Mouse (Mus musculus): Measurements from ENCODE around the gene 4930579G24Rik. TPM values are rescaled to one million over a fixed set of nuclear protein-coding genes. Genes with fewer than 3 reads are reported as not detected.

4930579G24Rik gene
- polyA plus RNA-seq, 1 experiment: 2.2 TPM

- H3K27ac ChIP-seq (ENCODE audit: insufficient read depth, low read length): no peak overlapping the region
- no peaks in the 10 kb centered on the region for H3K4me1 ChIP-seq (ENCODE audit: control insufficient read depth, insufficient read depth, low read length)
- no peak overlapping the region for H3K4me3 ChIP-seq (ENCODE audit: insufficient read depth, low read length)
- TF ChIP-seq CTCF (IDR thresholded peaks at IDR 0.05; ENCODE audit: extremely low read depth, insufficient read depth, low read length) (no peak), POLR2A (IDR thresholded peaks at IDR 0.05; ENCODE audit: extremely low read depth, insufficient read depth, low read length) (no peak)
Observed at GRCm38 (mm10) chr3:79676411-79676810, 47.5 kb downstream of the 4930579G24Rik start.

Other genes starting within 250 kb of the 4930579G24Rik start
- 10.2 and 10.4 TPM in 2 replicates for gene Fnip2, start 61.3 kb upstream of the 4930579G24Rik start, polyA plus RNA-seq (2012; rRNA removed)
- gene Ppid, start 37.7 kb upstream of the 4930579G24Rik start, polyA plus RNA-seq (2012; rRNA removed): 75.9 and 79.4 TPM in 2 replicates
- 23.6 and 25.1 TPM in 2 replicates for gene Etfdh, start 421 bp downstream of the 4930579G24Rik start, polyA plus RNA-seq (2012; rRNA removed)
- 15.8 and 17.9 TPM in 2 replicates for gene Rxfp1, start 108.8 kb downstream of the 4930579G24Rik start, polyA plus RNA-seq (2012; rRNA removed)
- 4.1 and 5.2 TPM in 2 replicates for gene Tmem144, start 223.7 kb downstream of the 4930579G24Rik start, polyA plus RNA-seq (2012; rRNA removed)